Mouse (Mus musculus): Measurements from ENCODE around the gene Csad. TPM values are rescaled to one million over a fixed set of nuclear protein-coding genes. Genes with fewer than 3 reads are reported as not detected.

Csad gene
- total and polyA plus RNA-seq, 2 experiments from 2014 or later: 27.7 to 64.7 TPM

DNA sequence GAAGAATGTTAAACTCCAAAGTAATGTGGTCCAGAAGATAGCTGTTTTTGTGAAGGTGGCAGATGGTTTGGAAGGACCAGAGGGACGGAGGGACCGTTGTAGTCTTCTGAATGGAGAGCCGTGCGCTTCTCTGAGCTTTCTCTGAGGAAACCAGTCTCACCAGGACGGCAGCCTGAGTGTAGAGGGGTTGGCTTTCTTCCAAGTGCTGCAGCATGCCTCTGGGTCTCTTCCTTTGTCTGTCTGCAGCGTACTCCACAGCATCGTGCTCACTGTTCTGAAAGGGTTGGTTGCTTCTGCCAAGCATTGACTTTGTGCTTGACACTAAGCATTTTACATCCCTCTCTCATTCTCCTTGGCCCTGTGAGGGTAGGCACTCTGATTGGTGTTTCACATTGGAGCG lies 1.3 kb upstream of the Csad start:
- WGBS: 26% methylated on average over 8 of the region's 8 CpGs
- Histone ChIP-seq H3K9ac (replicated peaks; ENCODE audit: low read depth, low read length) (no peak overlapping the region), H3K9me3 (replicated peaks; ENCODE audit: control insufficient read depth, low read length) (no peaks in the 10 kb centered on the region), H3K27ac (ENCODE audit: low read depth) (no peak overlapping the region), H3K27me3 (ENCODE audit: control insufficient read depth, insufficient read depth, low read length) (no peaks in the 10 kb centered on the region), H3K4me2 (ENCODE audit: low read depth, low read length) (peak overlapping the region; percentile 89), H3K36me3 (replicated peaks; ENCODE audit: control insufficient read depth, insufficient read depth, low read length) (peaks cover 46% of the 10 kb centered on the region), H3K4me1 (ENCODE audit: control insufficient read depth, insufficient read depth) (peaks cover 22% of the 10 kb centered on the region), H3K4me3 (ENCODE audit: low read depth, low read length) (no peak overlapping the region)
- DNase-seq (ENCODE audit: low spot score) (no peak), ATAC-seq (ENCODE audit: insufficient read depth, low read depth) (no peak)
- TF ChIP-seq EP300 (IDR thresholded peaks at IDR 0.05; ENCODE audit: low read depth) (no peak), CTCF (IDR thresholded peaks at IDR 0.05; ENCODE audit: low read depth) (no peak)

GRCm38 (mm10) chr15:102203835-102204381 lies 616 bp downstream of the Csad start:
- Histone ChIP-seq H3K27ac (ENCODE audit: low read depth) (peak overlapping the region; percentile 99), H3K4me1 (ENCODE audit: control insufficient read depth, insufficient read depth) (peaks cover 22% of the 10 kb centered on the region), H3K27me3 (ENCODE audit: control insufficient read depth, insufficient read depth, low read length) (no peaks in the 10 kb centered on the region), H3K36me3 (replicated peaks; ENCODE audit: control insufficient read depth, insufficient read depth, low read length) (peaks cover 27% of the 10 kb centered on the region), H3K4me2 (ENCODE audit: low read depth, low read length) (peak overlapping the region; percentile 89), H3K9me3 (replicated peaks; ENCODE audit: control insufficient read depth, low read length) (no peaks in the 10 kb centered on the region), H3K4me3 (ENCODE audit: low read depth, low read length) (peak overlapping the region; percentile 95), H3K9ac (replicated peaks; ENCODE audit: low read depth, low read length) (peak overlapping the region; percentile 93)
- TF ChIP-seq CTCF (IDR thresholded peaks at IDR 0.05; ENCODE audit: low read depth) (no peak), EP300 (IDR thresholded peaks at IDR 0.05; ENCODE audit: low read depth) (no peak)
- under 1% methylated on average over 34 of the region's 72 CpGs for WGBS
- DNase-seq (ENCODE audit: low spot score) (peak; percentile 55), ATAC-seq (ENCODE audit: insufficient read depth, low read depth) (peak; percentile 41)

- Histone ChIP-seq H3K27me3 (ENCODE audit: control insufficient read depth, insufficient read depth, low read length) (no peaks in the 10 kb centered on the region), H3K9ac (replicated peaks; ENCODE audit: low read depth, low read length) (peak within 1 kb of the TSS; percentile 93), H3K36me3 (replicated peaks; ENCODE audit: control insufficient read depth, insufficient read depth, low read length) (peaks cover 20% of the 10 kb centered on the region), H3K27ac (ENCODE audit: low read depth) (peak within 1 kb of the TSS; percentile 99), H3K4me1 (ENCODE audit: control insufficient read depth, insufficient read depth) (peaks cover 22% of the 10 kb centered on the region), H3K4me3 (ENCODE audit: low read depth, low read length) (peak within 1 kb of the TSS; percentile 95), H3K9me3 (replicated peaks; ENCODE audit: control insufficient read depth, low read length) (no peaks in the 10 kb centered on the region), H3K4me2 (ENCODE audit: low read depth, low read length) (peak within 1 kb of the TSS; percentile 89)
- whole genome bisulfite sequencing: under 1% methylated on average over 56 of the region's 68 CpGs
- peak; percentile 97 for DNase-seq (ENCODE audit: low spot score)
- peak; percentile 98 for ATAC-seq (ENCODE audit: insufficient read depth, low read depth)
- TF ChIP-seq EP300 (IDR thresholded peaks at IDR 0.05; ENCODE audit: low read depth) (peak; percentile 77; the same call in 1 of the 2 replicates), CTCF (IDR thresholded peaks at IDR 0.05; ENCODE audit: low read depth) (no peak)
Measured at GRCm38 (mm10) chr15:102202971-102203834, 1.3 kb downstream of the Csad start, which contains the start of gene Zfp740. Zfp740 (plus strand) TSS chr15:102203249.

DNA sequence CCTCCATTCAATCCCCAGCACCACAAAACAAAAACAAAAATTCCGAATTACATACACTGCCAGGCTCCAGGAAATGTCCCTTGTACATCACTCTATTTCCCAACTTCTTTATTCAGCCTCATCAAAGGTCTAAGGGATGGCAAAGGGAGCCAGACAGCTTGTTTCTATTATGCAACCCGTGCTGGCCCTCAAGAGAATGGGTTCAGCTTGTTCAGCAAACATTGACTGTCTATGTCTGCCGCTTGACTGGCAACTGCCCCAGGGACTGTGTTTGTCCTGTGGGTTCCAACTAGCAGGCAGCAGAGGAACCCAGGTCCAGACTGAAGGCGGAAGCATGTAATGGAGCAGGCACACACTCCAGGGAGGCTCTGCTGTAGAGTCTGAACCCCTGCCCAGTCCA lies 5.7 kb downstream of the Csad start:
- Histone ChIP-seq H3K9me3 (replicated peaks; ENCODE audit: control insufficient read depth, low read length) (no peaks in the 10 kb centered on the region), H3K27ac (ENCODE audit: low read depth) (no peak overlapping the region), H3K4me2 (ENCODE audit: low read depth, low read length) (no peak overlapping the region), H3K4me3 (ENCODE audit: low read depth, low read length) (no peak overlapping the region), H3K27me3 (ENCODE audit: control insufficient read depth, insufficient read depth, low read length) (no peaks in the 10 kb centered on the region), H3K36me3 (replicated peaks; ENCODE audit: control insufficient read depth, insufficient read depth, low read length) (no peaks in the 10 kb centered on the region), H3K4me1 (ENCODE audit: control insufficient read depth, insufficient read depth) (peaks cover 4% of the 10 kb centered on the region; the same call in 1 of the 2 replicates), H3K9ac (replicated peaks; ENCODE audit: low read depth, low read length) (no peak overlapping the region)
- DNase-seq (ENCODE audit: low spot score): no peak
- 88% methylated on average over 4 of the region's 4 CpGs for WGBS
- no peak for ATAC-seq (ENCODE audit: insufficient read depth, low read depth)
- TF ChIP-seq EP300 (IDR thresholded peaks at IDR 0.05; ENCODE audit: low read depth): no peak
- no peak for TF ChIP-seq CTCF (IDR thresholded peaks at IDR 0.05; ENCODE audit: low read depth)

GRCm38 (mm10) chr15:102195373-102195772 lies 9.2 kb downstream of the Csad start:
- Histone ChIP-seq H3K27me3 (ENCODE audit: control insufficient read depth, insufficient read depth, low read length) (no peaks in the 10 kb centered on the region), H3K4me1 (ENCODE audit: control insufficient read depth, insufficient read depth) (no peaks in the 10 kb centered on the region), H3K9ac (replicated peaks; ENCODE audit: low read depth, low read length) (no peak overlapping the region), H3K27ac (ENCODE audit: low read depth) (no peak overlapping the region), H3K4me2 (ENCODE audit: low read depth, low read length) (no peak overlapping the region), H3K9me3 (replicated peaks; ENCODE audit: control insufficient read depth, low read length) (no peaks in the 10 kb centered on the region), H3K4me3 (ENCODE audit: low read depth, low read length) (no peak overlapping the region), H3K36me3 (replicated peaks; ENCODE audit: control insufficient read depth, insufficient read depth, low read length) (no peaks in the 10 kb centered on the region)
- TF ChIP-seq EP300 (IDR thresholded peaks at IDR 0.05; ENCODE audit: low read depth) (no peak), CTCF (IDR thresholded peaks at IDR 0.05; ENCODE audit: low read depth) (no peak)
- DNase-seq (ENCODE audit: low spot score) (no peak), ATAC-seq (ENCODE audit: insufficient read depth, low read depth) (no peak)
- WGBS: 69% methylated on average over 4 of the region's 4 CpGs
